Mouse (Mus musculus) lung, postnatal 10 days (tissue): ENCODE measurements around the gene Foxp1.
A peak's percentile ranks its signal among the peaks of the same experiment; 100 is the strongest.

Experiments used
- DNase-seq: peaks from one replicate; pipeline ENCODE4 v3.0.0; 2021

Gene Foxp1

DNA sequence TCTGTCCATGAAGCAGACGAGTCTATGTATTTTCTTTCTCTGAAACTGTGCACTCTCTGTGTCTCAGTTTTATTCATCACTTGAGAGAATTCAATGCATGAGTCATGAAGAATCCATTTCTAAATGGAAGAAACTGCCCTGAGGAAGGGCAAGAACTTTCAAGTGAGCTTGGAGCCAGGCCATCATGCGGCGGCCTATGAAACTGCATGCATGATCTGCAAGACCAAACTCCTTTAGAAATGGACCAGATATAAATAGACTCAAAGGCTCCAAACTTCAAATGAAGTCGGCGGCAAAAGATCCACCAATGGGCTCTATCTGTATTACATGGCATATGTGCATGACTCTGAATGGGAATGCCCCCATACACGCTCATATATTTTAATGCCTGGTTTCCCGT lies 177.6 kb downstream of the Foxp1 start:
- DNase-seq: no peak

DNA sequence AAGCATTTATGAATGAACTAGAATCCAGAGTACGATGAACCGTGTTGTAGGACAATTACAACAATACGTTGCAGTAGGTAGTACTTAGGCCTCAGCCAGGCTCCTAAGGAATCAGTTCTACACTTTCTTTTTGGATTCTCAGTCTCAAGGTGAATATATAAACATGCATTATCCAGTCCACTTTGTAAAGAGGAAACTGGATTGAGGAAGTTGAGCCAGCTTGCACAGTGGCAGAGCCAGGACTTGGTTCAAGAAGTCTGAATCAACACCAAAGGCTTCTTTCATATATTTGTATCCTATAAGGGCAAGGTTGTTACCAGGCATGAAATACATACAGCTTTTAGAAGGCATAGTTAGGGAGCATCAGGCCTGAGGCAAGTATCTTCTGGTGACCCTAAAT lies 178.2 kb downstream of the Foxp1 start:
- no peak for DNase-seq

- no peak for DNase-seq
Measured at GRCm38 (mm10) chr6:99343815-99344214, 178.7 kb downstream of the Foxp1 start.

- no peak for DNase-seq
Measured at GRCm38 (mm10) chr6:99342416-99342815, 180.1 kb downstream of the Foxp1 start.

DNA sequence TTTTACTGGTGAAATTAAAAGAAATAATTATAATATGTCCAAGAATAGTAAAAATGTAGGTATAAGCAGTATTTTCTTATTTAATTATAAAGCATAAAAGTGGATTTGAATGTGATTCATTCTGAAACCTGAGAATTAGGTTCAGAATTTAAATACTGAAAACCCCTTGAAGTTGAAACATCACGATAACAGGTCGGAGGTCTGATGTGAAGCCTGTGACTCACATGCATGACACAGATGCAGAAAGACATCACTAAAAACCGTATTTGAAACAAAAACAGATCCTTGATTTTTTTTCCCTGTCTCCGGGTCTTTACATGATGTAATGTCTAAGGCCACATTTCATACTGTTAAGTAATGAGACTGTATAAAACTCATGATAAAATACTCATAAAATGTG lies 181.6 kb downstream of the Foxp1 start:
- no peak for DNase-seq

DNA sequence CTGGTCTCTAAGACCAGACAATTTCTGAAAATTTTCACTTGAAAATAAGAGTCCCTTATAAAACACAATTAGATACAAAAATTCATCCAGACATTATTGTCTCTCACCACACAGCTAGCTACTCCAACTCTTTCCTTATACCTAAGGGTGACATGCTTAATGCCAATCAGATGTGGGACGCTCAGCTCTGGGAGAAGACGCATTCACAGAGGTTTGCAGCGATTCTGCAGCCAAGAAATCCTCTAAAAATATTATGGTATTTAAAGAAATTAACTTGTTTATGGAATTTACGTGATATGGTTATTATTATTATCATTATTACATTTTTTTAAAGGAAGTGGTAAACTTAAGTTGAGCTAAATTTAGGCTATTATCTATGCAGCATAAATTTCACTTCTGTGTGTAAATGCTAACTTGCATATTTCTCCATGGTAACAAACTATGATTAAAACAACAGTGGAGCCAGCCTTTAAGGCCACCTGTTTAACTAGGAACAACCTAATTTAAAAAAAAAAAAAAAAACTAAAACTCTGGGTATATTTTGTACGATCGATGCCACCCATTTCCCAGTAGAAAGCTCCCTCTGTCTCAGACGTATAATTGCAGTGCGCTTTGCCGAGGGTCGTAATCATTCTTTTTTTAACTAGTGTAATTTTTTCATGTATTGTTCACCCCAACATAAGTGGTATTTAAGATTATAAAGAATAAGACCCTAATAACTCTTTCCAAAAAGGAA lies 182.4 kb downstream of the Foxp1 start:
- DNase-seq: no peak

GRCm38 (mm10) chr6:99339343-99339620 lies 183.2 kb downstream of the Foxp1 start:
- no peak for DNase-seq

- DNase-seq: no peak
Measured at GRCm38 (mm10) chr6:99338593-99339342, 183.8 kb downstream of the Foxp1 start.

GRCm38 (mm10) chr6:99338174-99338573 lies 184.3 kb downstream of the Foxp1 start:
- no peak for DNase-seq

GRCm38 (mm10) chr6:99337575-99337974 lies 184.9 kb downstream of the Foxp1 start:
- DNase-seq: no peak

DNA sequence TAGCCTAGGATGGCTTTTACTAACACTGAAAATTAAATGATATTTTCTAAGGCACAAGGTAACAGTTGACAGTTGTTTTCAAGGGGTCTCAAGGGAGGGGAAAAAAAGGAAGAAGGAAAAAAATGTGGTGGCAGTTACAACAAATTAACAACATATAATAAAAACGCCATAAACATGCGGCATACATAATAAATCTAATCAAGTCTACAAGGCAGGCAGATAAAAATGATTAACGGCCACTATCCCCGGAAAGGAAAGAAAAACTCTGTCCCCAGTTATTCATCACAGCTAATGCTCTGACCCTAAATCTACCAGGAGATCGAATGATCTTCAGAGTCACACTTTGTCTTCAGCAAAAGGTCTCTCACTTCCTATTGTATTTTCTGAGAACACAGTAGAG lies 186.3 kb downstream of the Foxp1 start:
- DNase-seq: no peak

DNA sequence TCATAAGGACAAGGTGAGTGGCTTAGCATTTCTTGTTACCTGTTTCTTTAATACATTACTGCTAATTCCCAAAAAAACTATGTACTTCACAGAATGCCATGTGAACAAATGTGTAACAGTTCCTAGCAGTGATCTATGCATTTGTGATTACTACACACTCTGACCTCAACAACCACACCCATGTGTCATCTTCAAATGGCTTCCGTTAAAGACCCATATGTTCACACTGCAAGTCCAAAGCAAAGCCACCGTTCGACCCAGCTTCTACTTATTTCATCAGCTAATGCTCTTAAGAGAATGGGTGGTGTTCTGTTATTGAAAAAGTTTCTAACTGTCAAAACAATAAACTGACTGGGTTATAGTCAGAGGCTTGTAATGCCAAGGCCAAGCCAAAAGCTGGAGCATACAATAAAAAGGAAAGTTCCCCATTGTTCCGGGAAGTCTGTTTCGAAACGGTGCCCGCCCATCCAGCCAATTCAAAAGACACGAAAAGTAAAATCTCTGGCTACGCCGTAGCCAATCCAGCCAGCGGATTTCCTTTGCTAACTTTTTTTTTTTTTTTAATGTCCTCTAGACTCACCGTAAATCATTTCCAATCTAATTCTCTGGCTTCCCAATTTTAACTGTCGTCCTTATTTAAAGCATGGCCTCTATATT lies 187.2 kb downstream of the Foxp1 start:
- peak; percentile 51 for DNase-seq

DNA sequence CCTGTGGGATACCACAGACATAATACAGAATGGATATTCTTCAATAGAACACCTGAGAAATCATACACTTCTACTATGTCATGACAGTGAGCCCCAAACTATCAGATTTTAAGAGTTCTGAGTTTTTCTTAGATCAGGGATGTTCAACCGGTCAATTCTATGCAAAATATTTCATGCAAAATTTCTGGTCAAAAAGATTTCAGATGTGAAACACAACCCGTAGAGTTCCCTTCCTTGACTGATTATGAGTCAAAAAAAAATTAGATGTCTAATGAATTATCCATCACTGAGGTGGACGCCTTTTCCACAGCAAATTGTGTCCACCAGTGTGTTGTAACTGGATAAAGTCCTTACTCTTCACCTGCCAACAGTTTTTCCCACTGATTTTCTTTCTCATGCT lies 188.3 kb downstream of the Foxp1 start:
- no peak for DNase-seq

GRCm38 (mm10) chr6:99333127-99333526 lies 189.4 kb downstream of the Foxp1 start:
- DNase-seq: no peak

GRCm38 (mm10) chr6:99330169-99330568 lies 192.4 kb downstream of the Foxp1 start:
- DNase-seq: no peak

DNA sequence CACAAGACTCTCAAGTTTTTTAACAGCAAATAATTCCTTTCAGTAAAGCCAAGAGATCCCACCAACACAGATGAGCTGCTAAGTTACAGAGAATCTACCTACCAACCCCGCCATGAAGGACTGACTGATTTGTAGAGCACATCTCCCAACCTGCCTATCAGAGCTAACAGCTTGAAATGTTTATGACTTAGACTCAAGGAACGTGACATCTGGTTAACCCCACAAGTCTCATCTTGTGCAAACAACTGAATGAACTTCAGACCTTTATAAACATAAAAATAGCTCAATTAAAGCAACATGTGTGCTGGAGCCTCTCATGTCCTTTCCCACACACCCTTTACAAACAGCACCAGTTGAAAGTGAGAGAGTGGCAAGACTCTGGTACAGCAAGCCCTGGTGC lies 193.9 kb downstream of the Foxp1 start:
- DNase-seq: no peak

GRCm38 (mm10) chr6:99328146-99328545 lies 194.4 kb downstream of the Foxp1 start:
- no peak for DNase-seq

GRCm38 (mm10) chr6:99327721-99328120 lies 194.8 kb downstream of the Foxp1 start:
- DNase-seq: peak; percentile 69

GRCm38 (mm10) chr6:99325881-99326280 lies 196.6 kb downstream of the Foxp1 start:
- no peak for DNase-seq

- no peak for DNase-seq
Measured at GRCm38 (mm10) chr6:99325461-99325860, 197.1 kb downstream of the Foxp1 start.

- DNase-seq: no peak
Measured at GRCm38 (mm10) chr6:99322132-99322904, 200.2 kb downstream of the Foxp1 start.

GRCm38 (mm10) chr6:99320444-99320843 lies 202.1 kb downstream of the Foxp1 start:
- DNase-seq: no peak
